Mouse (Mus musculus) gastrocnemius, adult 18-20 months (tissue): ENCODE data around the gene Eif4enif1. TPM values are rescaled to one million over a fixed set of nuclear protein-coding genes. Genes with fewer than 3 reads are reported as not detected.

Experiments
- total RNA-seq, 2 experiments: library from RNA; stranded (reverse); gene quantifications; 2 replicates each; pipeline ENCODE4 v1.2.3; 2021

Gene Eif4enif1
- total RNA-seq, 2 experiments from 2014 or later: 32.9 to 38.2 TPM

Other genes starting within 250 kb of the Eif4enif1 start
- gene Sfi1, start 8.9 kb upstream of the Eif4enif1 start, total RNA-seq: 10 to 100 TPM in 1 of 2 experiments, 1 to 10 TPM in 1; 9.8 to 12.4 TPM
- 10 to 100 TPM; 44.5 to 45.0 TPM for gene Drg1, start 64.0 kb downstream of the Eif4enif1 start, total RNA-seq
- gene Patz1, start 86.5 kb downstream of the Eif4enif1 start, total RNA-seq: 10 to 100 TPM; 11.3 to 12.7 TPM
- gene Pik3ip1, start 128.0 kb downstream of the Eif4enif1 start, total RNA-seq: 10 to 100 TPM; 27.2 to 30.8 TPM
- gene Limk2, start 206.8 kb downstream of the Eif4enif1 start, total RNA-seq: 10 to 100 TPM; 10.4 to 12.1 TPM
- 10 to 100 TPM; 14.4 to 19.0 TPM for gene Rnf185, start 250.0 kb downstream of the Eif4enif1 start, total RNA-seq